Mouse (Mus musculus): ENCODE measurements around the gene Coro6. TPM values are rescaled to one million over a fixed set of nuclear protein-coding genes. Genes with fewer than 3 reads are reported as not detected.
A peak's percentile ranks its signal among the peaks of the same experiment; 100 is the strongest.

Coro6 gene
- polyA plus RNA-seq, 1 experiment = not detected

- no peak overlapping the region for H3K27ac ChIP-seq (ENCODE audit: insufficient read depth, low read depth, low read length)
- no peak overlapping the region for H3K4me3 ChIP-seq (ENCODE audit: insufficient read depth, low read length)
- TF ChIP-seq CTCF (IDR thresholded peaks at IDR 0.05; ENCODE audit: low read depth, low read length) (no peak), POLR2A (IDR thresholded peaks at IDR 0.05; ENCODE audit: borderline replicate concordance, low read depth, low read length) (no peak)
- 0 out of 2 replicates have a peak, but pooled peaks cover 4% of the 10 kb centered on the region for H3K4me1 ChIP-seq (ENCODE audit: control insufficient read depth, insufficient read depth, low read length)
Observed at GRCm38 (mm10) chr11:77463786-77464185, 1.6 kb downstream of the Coro6 start.

DNA sequence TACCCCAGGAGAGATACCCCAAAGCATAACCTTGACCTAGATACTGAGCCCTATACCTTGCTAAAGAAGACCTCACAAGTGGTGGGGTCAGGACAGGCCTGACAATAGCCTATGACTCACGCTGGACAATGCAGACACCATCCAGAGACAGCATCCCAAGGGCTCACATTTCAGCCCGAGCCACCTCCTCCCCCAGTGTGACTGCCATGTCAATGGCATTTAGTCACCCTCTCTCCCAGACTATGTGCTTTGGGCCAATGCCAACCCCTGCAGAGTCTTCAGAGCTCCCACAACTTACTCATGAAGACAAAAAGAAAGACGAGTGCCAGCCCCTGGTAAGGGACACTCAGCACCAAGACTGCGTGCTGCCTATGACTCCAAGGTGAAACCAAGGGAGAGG is 2.5 kb downstream of the Coro6 start:
- TF ChIP-seq POLR2A (IDR thresholded peaks at IDR 0.05; ENCODE audit: borderline replicate concordance, low read depth, low read length) = no peak
- TF ChIP-seq CTCF (IDR thresholded peaks at IDR 0.05; ENCODE audit: low read depth, low read length) = no peak
- Histone ChIP-seq H3K4me3 (ENCODE audit: insufficient read depth, low read length) (no peak overlapping the region), H3K27ac (ENCODE audit: insufficient read depth, low read depth, low read length) (no peak overlapping the region), H3K4me1 (ENCODE audit: control insufficient read depth, insufficient read depth, low read length) (0 out of 2 replicates have a peak, but pooled peaks cover 4% of the 10 kb centered on the region)

DNA sequence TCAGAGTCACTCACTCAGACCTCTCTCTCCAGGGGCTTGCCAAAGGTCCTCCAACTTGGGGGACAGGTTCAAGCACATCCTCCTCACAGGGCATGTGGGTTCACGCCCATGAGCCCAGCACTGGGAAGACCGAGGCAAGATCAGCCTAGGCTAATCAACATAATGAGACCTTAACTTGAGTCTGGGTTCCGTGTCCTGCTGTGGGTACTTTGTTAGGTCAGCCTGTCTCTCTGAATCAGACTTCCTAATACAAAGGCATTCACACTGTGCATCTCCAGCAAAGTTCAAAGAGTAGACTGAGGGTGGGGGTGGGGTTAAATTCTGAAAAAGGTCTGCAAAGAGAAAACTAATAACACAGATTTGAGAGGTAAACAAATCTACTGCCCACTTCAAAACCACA is 2.9 kb downstream of the Coro6 start:
- H3K4me1 ChIP-seq (ENCODE audit: control insufficient read depth, insufficient read depth, low read length) = 0 out of 2 replicates have a peak, but pooled peaks cover 4% of the 10 kb centered on the region

DNA sequence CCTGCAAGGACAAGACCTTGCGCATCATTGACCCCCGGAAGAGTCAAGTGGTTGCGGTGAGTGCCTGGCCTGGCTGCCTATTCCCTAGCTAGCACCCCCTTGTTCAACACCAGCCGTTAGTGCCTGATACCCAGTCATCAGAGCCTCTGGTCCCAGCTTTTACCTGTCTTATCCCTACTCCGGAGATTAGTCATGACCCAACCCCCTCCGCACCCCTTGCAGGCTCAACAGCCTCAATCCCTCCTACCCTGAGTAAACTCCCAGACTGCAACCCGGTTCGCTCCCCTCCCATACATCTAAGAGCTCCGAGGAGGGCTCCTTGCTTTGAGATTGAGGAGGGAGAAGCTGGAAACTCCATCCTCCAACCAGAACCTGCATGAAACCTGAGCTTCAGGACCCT is 4.3 kb downstream of the Coro6 start:
- 0 out of 2 replicates have a peak, but pooled peaks cover 4% of the 10 kb centered on the region for H3K4me1 ChIP-seq (ENCODE audit: control insufficient read depth, insufficient read depth, low read length)
- H3K27ac ChIP-seq (ENCODE audit: insufficient read depth, low read depth, low read length) = no peak overlapping the region
- no peak for TF ChIP-seq CTCF (IDR thresholded peaks at IDR 0.05; ENCODE audit: low read depth, low read length)
- no peak for TF ChIP-seq POLR2A (IDR thresholded peaks at IDR 0.05; ENCODE audit: borderline replicate concordance, low read depth, low read length)
- H3K4me3 ChIP-seq (ENCODE audit: insufficient read depth, low read length) = no peak overlapping the region

More for the DNA sequence above, 2.9 kb downstream of the Coro6 start:
- no peak overlapping the region for H3K27ac ChIP-seq (ENCODE audit: insufficient read depth, low read depth, low read length)
- TF ChIP-seq POLR2A (IDR thresholded peaks at IDR 0.05; ENCODE audit: borderline replicate concordance, low read depth, low read length) = no peak
- no peak overlapping the region for H3K4me3 ChIP-seq (ENCODE audit: insufficient read depth, low read length)

DNA sequence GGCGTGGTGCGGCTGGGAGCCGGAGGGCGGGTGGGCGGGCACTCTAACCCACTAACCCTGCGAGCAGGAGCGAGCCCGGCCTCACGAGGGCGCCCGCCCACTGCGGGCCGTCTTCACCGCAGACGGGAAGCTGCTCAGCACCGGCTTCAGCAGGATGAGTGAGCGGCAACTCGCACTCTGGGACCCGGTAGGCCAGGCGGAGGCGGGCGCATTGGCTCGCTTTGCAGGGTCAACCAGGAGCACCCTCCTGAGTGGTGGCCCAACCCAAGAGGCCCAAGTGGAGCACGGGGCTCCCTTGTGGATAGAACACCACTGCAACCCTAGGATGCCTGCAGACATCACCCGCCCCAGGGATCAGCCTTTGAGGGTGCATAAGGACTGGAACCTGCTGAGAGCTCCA is 4.9 kb downstream of the Coro6 start:
- H3K4me1 ChIP-seq (ENCODE audit: control insufficient read depth, insufficient read depth, low read length) = 0 out of 2 replicates have a peak, but pooled peaks cover 4% of the 10 kb centered on the region
- H3K4me3 ChIP-seq (ENCODE audit: insufficient read depth, low read length) = peak overlapping the region; percentile 34
- TF ChIP-seq POLR2A (IDR thresholded peaks at IDR 0.05; ENCODE audit: borderline replicate concordance, low read depth, low read length) = no peak
- TF ChIP-seq CTCF (IDR thresholded peaks at IDR 0.05; ENCODE audit: low read depth, low read length) = peak; percentile 31
- H3K27ac ChIP-seq (ENCODE audit: insufficient read depth, low read depth, low read length) = no peak overlapping the region

DNA sequence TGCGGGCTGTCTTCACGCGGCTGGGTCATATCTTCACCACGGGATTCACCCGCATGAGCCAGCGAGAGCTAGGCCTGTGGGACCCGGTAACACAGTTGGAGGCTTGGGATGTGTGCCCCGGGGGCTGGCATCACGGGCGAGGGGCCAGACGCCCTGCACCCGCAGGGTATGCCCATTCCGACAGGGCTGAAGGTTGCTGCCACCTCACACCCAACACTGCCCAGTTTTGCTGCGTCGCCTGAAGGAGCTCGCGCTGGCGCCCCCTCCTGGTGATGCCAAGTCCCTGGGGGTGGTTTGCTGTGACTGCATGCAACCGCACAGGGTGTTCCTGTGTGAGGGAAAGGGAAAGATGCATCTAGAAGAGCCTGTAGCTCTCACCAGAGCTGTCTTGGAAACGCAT is 5.6 kb downstream of the Coro6 start:
- H3K4me3 ChIP-seq (ENCODE audit: insufficient read depth, low read length) = peak overlapping the region; percentile 36
- no peak for TF ChIP-seq POLR2A (IDR thresholded peaks at IDR 0.05; ENCODE audit: borderline replicate concordance, low read depth, low read length)
- TF ChIP-seq CTCF (IDR thresholded peaks at IDR 0.05; ENCODE audit: low read depth, low read length) = peak; percentile 72

GRCm38 (mm10) chr11:77468397-77468796 is 6.2 kb downstream of the Coro6 start:
- Histone ChIP-seq H3K4me3 (ENCODE audit: insufficient read depth, low read length) (no peak overlapping the region), H3K27ac (ENCODE audit: insufficient read depth, low read depth, low read length) (no peak overlapping the region), H3K4me1 (ENCODE audit: control insufficient read depth, insufficient read depth, low read length) (0 out of 2 replicates have a peak, but pooled peaks cover 2% of the 10 kb centered on the region)
- TF ChIP-seq CTCF (IDR thresholded peaks at IDR 0.05; ENCODE audit: low read depth, low read length) (no peak), POLR2A (IDR thresholded peaks at IDR 0.05; ENCODE audit: borderline replicate concordance, low read depth, low read length) (no peak)

More for the DNA sequence above, 5.6 kb downstream of the Coro6 start:
- no peak overlapping the region for H3K27ac ChIP-seq (ENCODE audit: insufficient read depth, low read depth, low read length)
- H3K4me1 ChIP-seq (ENCODE audit: control insufficient read depth, insufficient read depth, low read length) = 0 out of 2 replicates have a peak, but pooled peaks cover 4% of the 10 kb centered on the region

GRCm38 (mm10) chr11:77471407-77471806 is 9.2 kb downstream of the Coro6 start:
- no peak for TF ChIP-seq POLR2A (IDR thresholded peaks at IDR 0.05; ENCODE audit: borderline replicate concordance, low read depth, low read length)
- TF ChIP-seq CTCF (IDR thresholded peaks at IDR 0.05; ENCODE audit: low read depth, low read length) = no peak
- H3K4me3 ChIP-seq (ENCODE audit: insufficient read depth, low read length) = no peak overlapping the region
- H3K4me1 ChIP-seq (ENCODE audit: control insufficient read depth, insufficient read depth, low read length) = 0 out of 2 replicates have a peak, but pooled peaks cover 2% of the 10 kb centered on the region
- H3K27ac ChIP-seq (ENCODE audit: insufficient read depth, low read depth, low read length) = no peak overlapping the region

- Histone ChIP-seq H3K4me1 (ENCODE audit: control insufficient read depth, insufficient read depth, low read length) (no peaks in the 10 kb centered on the region), H3K4me3 (ENCODE audit: insufficient read depth, low read length) (no peak overlapping the region), H3K27ac (ENCODE audit: insufficient read depth, low read depth, low read length) (no peak overlapping the region)
- TF ChIP-seq POLR2A (IDR thresholded peaks at IDR 0.05; ENCODE audit: borderline replicate concordance, low read depth, low read length) = no peak
- no peak for TF ChIP-seq CTCF (IDR thresholded peaks at IDR 0.05; ENCODE audit: low read depth, low read length)
Observed at GRCm38 (mm10) chr11:77472775-77473174, 10.6 kb downstream of the Coro6 start.

GRCm38 (mm10) chr11:77476216-77476615 is 14.0 kb downstream of the Coro6 start:
- H3K27ac ChIP-seq (ENCODE audit: insufficient read depth, low read depth, low read length) = no peak overlapping the region
- no peak overlapping the region for H3K4me3 ChIP-seq (ENCODE audit: insufficient read depth, low read length)
- H3K4me1 ChIP-seq (ENCODE audit: control insufficient read depth, insufficient read depth, low read length) = no peaks in the 10 kb centered on the region
- TF ChIP-seq POLR2A (IDR thresholded peaks at IDR 0.05; ENCODE audit: borderline replicate concordance, low read depth, low read length) (no peak), CTCF (IDR thresholded peaks at IDR 0.05; ENCODE audit: low read depth, low read length) (no peak)

- H3K4me1 ChIP-seq (ENCODE audit: control insufficient read depth, insufficient read depth, low read length) = peaks cover 3% of the 10 kb centered on the region
- no peak overlapping the region for H3K4me3 ChIP-seq (ENCODE audit: insufficient read depth, low read length)
- no peak for TF ChIP-seq CTCF (IDR thresholded peaks at IDR 0.05; ENCODE audit: low read depth, low read length)
- no peak for TF ChIP-seq POLR2A (IDR thresholded peaks at IDR 0.05; ENCODE audit: borderline replicate concordance, low read depth, low read length)
- no peak overlapping the region for H3K27ac ChIP-seq (ENCODE audit: insufficient read depth, low read depth, low read length)
Observed at GRCm38 (mm10) chr11:77476895-77477294, 14.7 kb downstream of the Coro6 start.
